Mouse (Mus musculus) lung, postnatal 0 days (tissue): ENCODE measurements around the gene Mthfd2. TPM values are rescaled to one million over a fixed set of nuclear protein-coding genes. Genes with fewer than 3 reads are reported as not detected.
A peak's percentile ranks its signal among the peaks of the same experiment; 100 is the strongest.

Experiments
- ATAC-seq: fragments of 200-750 bp; cut with Nextera tagmentation; 2 replicates; pipeline ENCODE4 v1.8.0; 2017; ENCODE audit warnings: moderate library complexity
- DNase-seq: peaks from one replicate; pipeline ENCODE4 v3.0.0-alpha.2; 2016; ENCODE audit warnings: low spot score
- H3K27ac ChIP-seq: fragments of 300-500 bp; sonication (generic); 2 replicates; pipeline ENCODE4 v1.5.1; 2014; ENCODE audit warnings: antibody characterized with exemption, mild to moderate bottlenecking, low read length, mixed read lengths
- H3K27me3 ChIP-seq: fragments of 300-500 bp; sonication (generic); replicated peaks from 2 replicates; pipeline ENCODE4 v1.6.1; 2014; ENCODE audit warnings: low read length, mixed read lengths; ENCODE audit not compliant: insufficient read depth
- H3K36me3 ChIP-seq: fragments of 300-500 bp; sonication (generic); 2 replicates; pipeline ENCODE4 v1.6.1; 2014; ENCODE audit warnings: low read length, mixed read lengths; ENCODE audit not compliant: insufficient read depth
- H3K4me1 ChIP-seq: fragments of 300-500 bp; sonication (generic); 2 replicates; pipeline ENCODE4 v1.6.1; 2014; ENCODE audit warnings: antibody characterized with exemption, low read depth, low read length, mixed read lengths; ENCODE audit not compliant: insufficient read depth
- H3K4me2 ChIP-seq: fragments of 300-500 bp; sonication (generic); replicated peaks from 2 replicates; pipeline ENCODE4 v1.6.1; 2014; ENCODE audit warnings: low read depth, mild to moderate bottlenecking, low read length, moderate library complexity, mixed read lengths
- H3K4me3 ChIP-seq: fragments of 300-500 bp; sonication (generic); 2 replicates; pipeline ENCODE4 v1.5.1; 2014; ENCODE audit warnings: low read depth, low read length
- H3K9ac ChIP-seq: fragments of 300-500 bp; sonication (generic); replicated peaks from 2 replicates; pipeline ENCODE4 v1.6.1; 2014; ENCODE audit warnings: low read depth, mild to moderate bottlenecking
- H3K9me3 ChIP-seq: fragments of 300-500 bp; sonication (generic); 2 replicates; pipeline ENCODE4 v1.6.1; 2016; ENCODE audit warnings: low read length, mixed read lengths
- CTCF ChIP-seq: IDR thresholded peaks from 2 replicates; pipeline ENCODE4 v1.5.1; 2016; ENCODE audit warnings: antibody characterized with exemption, mild to moderate bottlenecking
- EP300 ChIP-seq: IDR thresholded peaks from 2 replicates; pipeline ENCODE4 v1.6.1; 2016; ENCODE audit warnings: antibody characterized with exemption, mild to moderate bottlenecking, control low read depth
- WGBS: fragments of 180-500 bp; shearing (Covaris S2); extraction: QIAGEN DNeasy Blood & Tissue Kit; methylation state at CpG from one replicate; pipeline ENCODE4 v1.1.7; 2014; 5-methylcytosine and 5-hydroxymethylcytosine counted together
- polyA plus RNA-seq: library from polyadenylated mRNA; unstranded; fragments of >200 nt; fragmentation: Nextera tagmentation; extraction: Ambion mirVana; gene quantifications from 2 replicates; pipeline ENCODE4 v1.2.1, GENCODE M21; 2015

Gene Mthfd2
- polyA plus RNA-seq, 1 experiment from 2014 or later: 6.3 TPM

DNA sequence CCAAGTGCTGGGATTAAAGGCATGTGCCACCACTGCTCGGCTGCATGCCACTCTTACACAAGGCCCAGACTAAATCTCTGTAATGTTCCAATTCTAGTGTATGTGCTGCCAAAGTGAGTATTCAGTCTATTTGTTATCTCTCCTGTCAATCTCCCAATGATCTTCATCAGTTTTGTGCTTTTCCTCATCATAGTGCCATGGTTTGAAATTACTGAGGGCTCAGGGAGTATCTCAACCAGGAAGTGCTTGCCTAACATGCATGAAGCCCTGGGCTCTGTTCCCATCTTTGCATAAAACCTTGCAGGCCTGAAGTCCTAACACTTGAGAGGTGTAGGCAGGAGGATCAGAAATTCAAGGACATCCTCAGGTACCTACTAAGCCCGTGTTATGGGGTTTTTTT, 2.9 kb downstream of the Mthfd2 start:
- no peak for ATAC-seq
- Histone ChIP-seq H3K36me3 (no peaks in the 10 kb centered on the region), H3K9me3 (no peaks in the 10 kb centered on the region), H3K4me1 (peaks cover 9% of the 10 kb centered on the region; the same call in 1 of the 2 replicates), H3K27me3 (no peaks in the 10 kb centered on the region), H3K9ac (no peak overlapping the region), H3K4me3 (no peak overlapping the region), H3K4me2 (no peak overlapping the region), H3K27ac (no peak overlapping the region)
- DNase-seq: no peak
- 62% methylated on average over 2 of the region's 2 CpGs for WGBS
- no peak for TF ChIP-seq CTCF
- no peak for TF ChIP-seq EP300

DNA sequence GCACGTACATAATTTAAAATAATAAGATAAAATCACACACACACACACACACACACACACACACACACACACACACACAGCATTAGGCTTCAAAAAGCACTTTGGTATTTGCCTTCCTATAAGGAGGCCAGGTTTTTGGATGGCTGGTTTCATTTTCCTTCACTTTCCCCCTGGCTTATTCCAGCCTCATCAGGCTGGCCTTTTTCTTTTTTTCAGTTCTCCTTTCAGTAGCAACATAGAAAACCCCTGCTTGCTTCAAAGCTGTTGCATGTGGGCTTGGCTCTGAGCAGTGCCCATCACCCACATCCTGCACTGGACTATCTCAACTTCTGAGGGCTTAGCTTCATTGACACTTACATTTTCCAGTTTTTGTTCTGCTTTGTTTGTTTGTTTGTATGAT, 3.8 kb downstream of the Mthfd2 start:
- ATAC-seq (no peak), DNase-seq (no peak)
- no peak overlapping the region for H3K4me2 ChIP-seq
- WGBS: 33% methylated on average over 1 of the region's 1 CpGs
- TF ChIP-seq CTCF (no peak), EP300 (no peak)
- peaks cover 6% of the 10 kb centered on the region; the same call in 1 of the 2 replicates for H3K4me1 ChIP-seq
- H3K4me3 ChIP-seq: no peak overlapping the region
- no peak overlapping the region for H3K27ac ChIP-seq
- H3K36me3 ChIP-seq: no peaks in the 10 kb centered on the region
- no peaks in the 10 kb centered on the region for H3K9me3 ChIP-seq
- H3K27me3 ChIP-seq: no peaks in the 10 kb centered on the region
- no peak overlapping the region for H3K9ac ChIP-seq

DNA sequence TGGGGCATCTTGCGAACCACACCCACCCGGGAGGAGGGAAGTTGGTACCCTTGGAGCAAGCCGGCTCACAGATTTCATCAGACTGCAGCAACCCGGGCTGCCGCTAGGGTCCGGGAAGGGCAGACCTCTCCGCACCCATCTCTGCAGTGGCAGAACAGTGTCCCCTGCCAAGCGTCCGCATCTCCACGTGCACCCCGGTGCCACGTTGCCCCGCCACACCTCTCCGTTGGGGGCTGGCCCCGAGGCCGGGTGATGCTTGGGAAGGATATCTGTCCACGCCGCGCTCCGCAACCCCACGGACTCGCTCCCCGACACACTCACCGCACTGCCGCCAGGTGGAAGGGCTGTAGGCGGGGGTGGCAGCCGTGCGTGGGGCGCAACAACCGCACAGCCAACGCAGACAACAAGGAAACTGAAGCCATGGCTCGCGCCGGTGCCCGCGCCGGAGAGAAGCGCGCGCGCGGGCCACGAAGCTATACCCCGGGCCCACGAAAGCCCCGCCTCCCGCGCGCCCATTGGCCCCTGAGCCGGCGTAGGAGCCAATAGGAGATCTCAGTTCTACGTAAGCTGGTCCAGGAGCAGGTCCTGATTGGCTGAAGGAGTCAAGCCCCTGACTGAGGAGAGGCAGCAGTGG, 8.5 kb downstream of the Mthfd2 start:
- no peak for TF ChIP-seq EP300
- TF ChIP-seq CTCF: peak; percentile 73
- Histone ChIP-seq H3K9ac (peak overlapping the region; percentile 36; the same call in 1 of the 2 replicates), H3K27me3 (no peaks in the 10 kb centered on the region), H3K4me3 (peak overlapping the region; percentile 71), H3K4me2 (peak overlapping the region; percentile 99), H3K27ac (no peak overlapping the region), H3K4me1 (no peaks in the 10 kb centered on the region; the same call in 1 of the 2 replicates), H3K9me3 (no peaks in the 10 kb centered on the region), H3K36me3 (no peaks in the 10 kb centered on the region)
- peak; percentile 99 for ATAC-seq
- under 1% methylated on average over 46 of the region's 52 CpGs for WGBS
- DNase-seq: peak; percentile 93

DNA sequence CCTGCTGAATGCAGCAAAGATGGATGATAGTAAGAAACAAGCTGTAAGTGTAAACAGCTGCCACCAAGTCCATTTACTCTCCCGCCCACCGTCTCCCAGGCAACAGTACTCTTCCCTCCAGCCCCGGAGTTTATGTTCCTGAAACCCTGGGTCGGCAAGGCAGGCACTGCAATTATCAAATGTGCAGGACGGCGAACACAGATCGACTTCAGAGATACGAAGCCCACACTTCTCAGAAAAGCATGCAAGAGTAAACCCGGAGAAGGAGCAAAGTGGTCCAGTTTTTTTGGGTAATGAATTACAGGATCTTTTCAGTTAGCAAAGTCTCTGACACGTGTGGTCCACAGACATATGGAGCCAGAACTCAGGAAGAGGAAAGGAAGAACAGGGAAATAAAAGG, 9.7 kb downstream of the Mthfd2 start:
- Histone ChIP-seq H3K27ac (no peak overlapping the region), H3K4me3 (no peak overlapping the region)

DNA sequence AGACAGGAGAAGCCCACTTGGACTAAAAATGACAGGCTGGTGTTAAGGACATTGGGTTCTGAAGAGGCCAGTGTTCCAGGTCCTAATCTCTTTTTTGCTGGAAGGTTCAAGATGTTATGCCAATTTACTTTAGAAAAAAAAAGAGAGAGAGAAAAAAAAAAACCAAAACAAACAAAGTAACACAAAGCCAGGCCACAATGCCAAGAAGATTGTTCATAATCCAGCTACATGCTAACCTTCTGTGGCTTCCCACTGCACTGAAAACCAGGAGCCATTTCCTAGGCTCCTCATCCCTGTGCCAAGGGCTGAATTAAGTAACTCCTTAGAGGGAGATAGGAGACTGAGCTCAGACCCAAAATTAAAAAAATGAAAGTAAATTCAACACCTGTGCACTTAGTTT, 10.4 kb downstream of the Mthfd2 start:
- H3K4me2 ChIP-seq: no peak overlapping the region
- no peak for DNase-seq
- H3K27me3 ChIP-seq: no peaks in the 10 kb centered on the region
- no peaks in the 10 kb centered on the region; the same call in 1 of the 2 replicates for H3K4me1 ChIP-seq
- no peaks in the 10 kb centered on the region for H3K36me3 ChIP-seq
- H3K9me3 ChIP-seq: no peaks in the 10 kb centered on the region
- no peak overlapping the region for H3K4me3 ChIP-seq
- no peak overlapping the region for H3K9ac ChIP-seq
- H3K27ac ChIP-seq: no peak overlapping the region
- no peak for ATAC-seq
- no peak for TF ChIP-seq CTCF
- TF ChIP-seq EP300: no peak

More for the DNA sequence above, 9.7 kb downstream of the Mthfd2 start:
- no peaks in the 10 kb centered on the region; the same call in 1 of the 2 replicates for H3K4me1 ChIP-seq
- H3K27me3 ChIP-seq: no peaks in the 10 kb centered on the region
- TF ChIP-seq EP300 (no peak), CTCF (no peak)
- H3K4me2 ChIP-seq: peak overlapping the region; percentile 4; the same call in 1 of the 2 replicates
- no peaks in the 10 kb centered on the region for H3K36me3 ChIP-seq
- 6% methylated on average over 10 of the region's 10 CpGs for WGBS
- DNase-seq (no peak), ATAC-seq (no peak)
- no peak overlapping the region for H3K9ac ChIP-seq
- H3K9me3 ChIP-seq: no peaks in the 10 kb centered on the region

DNA sequence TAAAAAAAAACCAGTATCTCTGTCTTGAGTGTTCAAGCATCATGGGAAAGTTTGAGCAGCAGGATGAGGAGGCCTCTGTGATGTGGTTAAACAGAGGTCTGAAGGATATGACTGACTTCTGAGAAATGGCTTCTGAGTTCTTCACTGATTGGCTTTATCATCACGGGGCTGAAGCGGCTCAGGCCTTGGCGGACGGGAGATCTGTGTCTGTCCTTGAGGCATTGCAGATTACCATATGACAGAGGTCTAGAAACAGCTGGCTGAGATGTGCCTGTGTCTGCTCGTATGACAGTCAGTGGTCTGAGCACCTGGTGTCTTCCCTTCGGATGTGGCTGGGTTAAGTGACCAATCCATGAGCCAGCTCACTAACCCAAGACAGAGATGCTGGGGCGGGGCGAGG, 13.2 kb downstream of the Mthfd2 start:
- H3K9ac ChIP-seq: no peak overlapping the region
- no peaks in the 10 kb centered on the region for H3K36me3 ChIP-seq

More for the DNA sequence above, 13.2 kb downstream of the Mthfd2 start:
- no peak overlapping the region for H3K4me3 ChIP-seq
- H3K4me1 ChIP-seq: no peaks in the 10 kb centered on the region; the same call in 1 of the 2 replicates
- no peak overlapping the region for H3K27ac ChIP-seq
- ATAC-seq: no peak
- no peak overlapping the region for H3K4me2 ChIP-seq
- no peak for DNase-seq
- no peaks in the 10 kb centered on the region for H3K27me3 ChIP-seq
- no peaks in the 10 kb centered on the region for H3K9me3 ChIP-seq
- WGBS: 84% methylated on average over 8 of the region's 8 CpGs
- TF ChIP-seq EP300 (no peak), CTCF (no peak)
